Mouse (Mus musculus): ENCODE data around the gene Nts. TPM values are rescaled to one million over a fixed set of nuclear protein-coding genes. Genes with fewer than 3 reads are reported as not detected.
A peak's percentile ranks its signal among the peaks of the same experiment; 100 is the strongest.
"Not testable (repeated sequence)": the region's sequence is repeated elsewhere in the genome, so short reads cannot be mapped to it uniquely, and the experiment has no call there.

Gene Nts
- 10 to 100 TPM in 1 of 2 experiments, 1 to 10 TPM in 1; 3.9 to 11.6 TPM for total RNA-seq (2021)
- long read RNA-seq, experiment 1, partial matches to known transcripts = 0 of 3 reads
- long read RNA-seq, experiment 1, other reads (novel, unspliced or antisense) = 0 of 3 reads
- long read RNA-seq, experiment 2, transcript Nts-201 (4 exons, 1,248 nt) = major isoform, 6 of 7 reads
- long read RNA-seq, experiment 2, partial matches to known transcripts = 0 of 7 reads
- long read RNA-seq, experiment 2, other reads (novel, unspliced or antisense) = 1 of 7 reads

- no peak within 1 kb of the TSS for H3K27ac ChIP-seq
- intact Hi-C loops (cut with DNase I) = no loop called here
- TF ChIP-seq CTCF (IDR thresholded peaks at IDR 0.05) = no peak
- DNase-seq (ENCODE audit: extremely low spot score in 1 of 2, low spot score in 2 of 2) = no peak
- H3K4me3 ChIP-seq = no peak within 1 kb of the TSS
Observed at GRCm38 (mm10) chr10:102490386-102490785, at the start of gene Nts. TSS of gene Nts (minus strand) at chr10:102490486.

GRCm38 (mm10) chr10:102527901-102528300, 37.6 kb upstream of the Nts start:
- Histone ChIP-seq H3K27ac (no peak overlapping the region), H3K4me3 (no peak overlapping the region)
- TF ChIP-seq CTCF (IDR thresholded peaks at IDR 0.05) = no peak
- intact Hi-C loops (cut with DNase I) = no loop called here
- DNase-seq (ENCODE audit: extremely low spot score in 1 of 2, low spot score in 2 of 2) = no peak

GRCm38 (mm10) chr10:102514159-102514558, 23.9 kb upstream of the Nts start:
- no peak for DNase-seq (ENCODE audit: extremely low spot score in 1 of 2, low spot score in 2 of 2)
- no peak overlapping the region for H3K4me3 ChIP-seq
- intact Hi-C loops (cut with DNase I) = no loop called here
- H3K27ac ChIP-seq = no peak overlapping the region
- no peak for TF ChIP-seq CTCF (IDR thresholded peaks at IDR 0.05)

- intact Hi-C loops (cut with DNase I) = no loop called here
- peak within 1 kb of the TSS; percentile 44 for H3K27ac ChIP-seq
- DNase-seq (ENCODE audit: extremely low spot score in 1 of 2, low spot score in 2 of 2) = no peak
- peak within 1 kb of the TSS; percentile 23 for H3K4me3 ChIP-seq
- TF ChIP-seq CTCF (IDR thresholded peaks at IDR 0.05) = no peak
Observed at GRCm38 (mm10) chr10:102511807-102512461, 21.6 kb upstream of the Nts start, which contains the start of gene Rassf9. TSS of gene Rassf9 (plus strand) at chr10:102512222.

GRCm38 (mm10) chr10:102511461-102511806, 21.1 kb upstream of the Nts start:
- intact Hi-C loops (cut with DNase I) = no loop called here

GRCm38 (mm10) chr10:102507386-102507785, 17.1 kb upstream of the Nts start:
- intact Hi-C loops (cut with DNase I) = no loop called here
- no peak overlapping the region for H3K27ac ChIP-seq
- TF ChIP-seq CTCF (IDR thresholded peaks at IDR 0.05) = no peak

More at GRCm38 (mm10) chr10:102511461-102511806, 21.1 kb upstream of the Nts start:
- Histone ChIP-seq H3K4me3 (no peak overlapping the region), H3K27ac (no peak overlapping the region)
- no peak for TF ChIP-seq CTCF (IDR thresholded peaks at IDR 0.05)
- no peak for DNase-seq (ENCODE audit: extremely low spot score in 1 of 2, low spot score in 2 of 2)

GRCm38 (mm10) chr10:102498754-102499153, 8.5 kb upstream of the Nts start:
- Histone ChIP-seq H3K4me3 (no peak overlapping the region), H3K27ac (no peak overlapping the region)
- peak; percentile 76 for TF ChIP-seq CTCF (IDR thresholded peaks at IDR 0.05)
- no peak for DNase-seq (ENCODE audit: extremely low spot score in 1 of 2, low spot score in 2 of 2)
- intact Hi-C loops (cut with DNase I) = loop anchor here (2.0 kb wide), 2 partner anchors 236 to 324 kb away; no protein-coding TSS in a partner anchor

More at GRCm38 (mm10) chr10:102507386-102507785, 17.1 kb upstream of the Nts start:
- no peak for DNase-seq (ENCODE audit: extremely low spot score in 1 of 2, low spot score in 2 of 2)
- H3K4me3 ChIP-seq = no peak overlapping the region

- DNase-seq (ENCODE audit: extremely low spot score in 1 of 2, low spot score in 2 of 2) = peak; percentile 31 to 65
- no peak overlapping the region for H3K27ac ChIP-seq
- peak; percentile 85 for TF ChIP-seq CTCF (IDR thresholded peaks at IDR 0.05)
- intact Hi-C loops (cut with DNase I) = loop anchor here (2.0 kb wide), 1 partner anchor 333 kb away; no protein-coding TSS in a partner anchor
- H3K4me3 ChIP-seq = no peak overlapping the region
Observed at GRCm38 (mm10) chr10:102491792-102492191, 1.5 kb upstream of the Nts start.

GRCm38 (mm10) chr10:102469412-102469811, 20.9 kb downstream of the Nts start:
- DNase-seq (ENCODE audit: extremely low spot score in 1 of 2, low spot score in 2 of 2) = no peak

GRCm38 (mm10) chr10:102451756-102452155, 38.5 kb downstream of the Nts start:
- intact Hi-C loops (cut with DNase I) = loop anchor here (5.0 kb wide), 2 partner anchors 426 to 741 kb away; no protein-coding TSS in a partner anchor
- H3K4me3 ChIP-seq = no peak overlapping the region
- peak; percentile 22 to 28 for DNase-seq (ENCODE audit: extremely low spot score in 1 of 2, low spot score in 2 of 2)
- H3K27ac ChIP-seq = no peak overlapping the region
- TF ChIP-seq CTCF (IDR thresholded peaks at IDR 0.05) = peak; percentile 85

More at GRCm38 (mm10) chr10:102469412-102469811, 20.9 kb downstream of the Nts start:
- intact Hi-C loops (cut with DNase I) = no loop called here
- TF ChIP-seq CTCF (IDR thresholded peaks at IDR 0.05) = no peak
- Histone ChIP-seq H3K27ac (no peak overlapping the region), H3K4me3 (no peak overlapping the region)

GRCm38 (mm10) chr10:102449449-102449848, 40.8 kb downstream of the Nts start:
- intact Hi-C loops (cut with DNase I) = loop anchor here (2.0 to 5.0 kb wide), 2 partner anchors 373 to 387 kb away; no protein-coding TSS in a partner anchor
- DNase-seq (ENCODE audit: extremely low spot score in 1 of 2, low spot score in 2 of 2) = peak; percentile 41 to 48

GRCm38 (mm10) chr10:102444912-102445556, 45.3 kb downstream of the Nts start:
- Histone ChIP-seq H3K4me3 (no peak overlapping the region), H3K27ac (no peak overlapping the region)
- intact Hi-C loops (cut with DNase I) = loop anchor here (2.0 to 5.0 kb wide), 2 partner anchors 377 to 1816 kb away; no protein-coding TSS in a partner anchor
- DNase-seq (ENCODE audit: extremely low spot score in 1 of 2, low spot score in 2 of 2) = no peak
- TF ChIP-seq CTCF (IDR thresholded peaks at IDR 0.05) = peak; percentile 71

More at GRCm38 (mm10) chr10:102449449-102449848, 40.8 kb downstream of the Nts start:
- H3K27ac ChIP-seq = no peak overlapping the region
- no peak overlapping the region for H3K4me3 ChIP-seq
- peak; percentile 87 for TF ChIP-seq CTCF (IDR thresholded peaks at IDR 0.05)

GRCm38 (mm10) chr10:102435467-102435866, 54.8 kb downstream of the Nts start:
- H3K4me3 ChIP-seq; H3K27ac ChIP-seq; DNase-seq (ENCODE audit: extremely low spot score in 1 of 2, low spot score in 2 of 2); intact Hi-C loops (cut with DNase I): not testable (repeated sequence)

All from left cerebral cortex, adult 2 months (tissue).